Mouse (Mus musculus) thymus, adult 2 months (tissue): ENCODE data around the gene Mpv17l2.

ENCODE experiments used
- CTCF ChIP-seq: fragments of 200-500 bp; IDR thresholded peaks from 2 replicates; pipeline ENCODE4 v1.5.1; 2012; ENCODE audit warnings: mild to moderate bottlenecking, control low read depth, low read length, moderate library complexity, borderline replicate concordance; ENCODE audit not compliant: control insufficient read depth, poor library complexity, insufficient read depth; ENCODE audit errors: extremely low read depth
- POLR2A ChIP-seq: fragments of 200-500 bp; IDR thresholded peaks from 2 replicates; pipeline ENCODE4 v1.6.1; 2012; ENCODE audit warnings: mild to moderate bottlenecking, low read length, control low read depth, moderate library complexity; ENCODE audit not compliant: control insufficient read depth, poor library complexity, insufficient read depth; ENCODE audit errors: extremely low read depth

DNA sequence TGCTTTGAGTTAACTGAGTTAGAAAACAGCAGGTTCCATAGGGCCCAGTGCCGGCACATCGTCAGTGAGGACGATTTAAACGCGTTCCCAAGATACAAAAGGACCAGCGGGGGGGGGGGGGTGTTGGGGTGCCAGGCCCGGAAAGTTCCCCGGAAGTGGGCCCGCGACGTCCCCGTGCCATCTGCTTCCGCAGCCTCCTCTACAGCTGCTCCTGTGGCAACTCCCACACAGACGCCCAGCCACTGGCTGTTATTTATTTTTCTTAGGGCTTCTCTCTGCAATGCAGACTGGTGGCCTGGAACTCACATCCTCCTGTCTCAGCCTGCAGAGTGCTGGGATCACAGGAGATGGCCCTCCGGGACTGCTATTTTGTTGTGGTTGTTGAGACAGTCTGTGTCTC is 40.4 kb upstream of the Mpv17l2 start:
- TF ChIP-seq CTCF (no peak), POLR2A (no peak)
